Mouse (Mus musculus) ZHBTc4 (cell line): ENCODE measurements around the gene Uhrf1bp1l.
"Not testable (repeated sequence)": the region's sequence is repeated elsewhere in the genome, so short reads cannot be mapped to it uniquely, and the experiment has no call there.

Source experiments
- DNase-seq: peaks from one replicate; pipeline ENCODE4 v3.0.0-alpha.2; 2011; ENCODE audit warnings: low read depth, low spot score

The Uhrf1bp1l gene

DNA sequence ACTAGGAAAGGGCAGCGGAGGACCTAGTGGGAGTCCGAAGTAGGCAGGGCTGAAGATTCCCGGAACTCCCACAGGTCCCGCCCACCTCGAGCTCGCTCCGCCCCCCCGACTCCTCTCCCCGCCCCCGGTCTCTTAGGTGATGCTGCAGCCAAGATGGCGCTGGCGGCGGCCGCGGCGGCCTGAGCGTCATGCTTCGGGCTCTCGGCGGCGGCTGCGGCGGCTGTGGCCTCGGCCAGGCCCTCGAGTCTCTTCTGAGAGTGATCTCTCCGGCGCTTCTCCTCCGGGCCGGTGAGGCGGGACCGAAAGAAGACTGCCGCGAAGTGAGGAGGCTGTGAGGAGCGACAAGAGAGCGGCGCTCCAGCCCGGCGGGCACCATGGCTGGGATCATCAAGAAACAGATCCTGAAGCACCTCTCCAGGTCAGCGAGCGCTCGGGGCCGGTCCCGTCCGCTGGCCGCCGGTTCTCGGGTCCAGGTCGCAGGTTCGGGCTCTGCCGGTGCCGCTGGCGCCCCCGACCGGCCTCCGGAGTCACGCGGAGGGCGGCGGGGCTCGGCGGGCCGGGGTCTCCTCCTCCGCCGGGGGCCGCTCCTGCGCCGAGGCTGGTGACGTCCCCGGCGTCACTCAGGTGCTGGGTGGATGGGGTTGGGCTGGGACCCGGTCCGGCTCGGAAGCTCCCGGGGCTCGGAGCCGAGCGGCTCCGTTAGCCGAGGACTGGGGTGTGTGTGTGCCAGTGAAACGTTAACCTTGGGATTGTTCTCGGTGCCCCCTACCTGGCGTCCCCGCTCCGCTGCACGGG, at the start of gene Uhrf1bp1l:
TSS of gene Uhrf1bp1l (plus strand) at position 121 of the 795 bp plus-strand sequence.
- peak; percentile 96 for DNase-seq

GRCm38 (mm10) chr10:89695194-89695911, 49.4 kb upstream of the Uhrf1bp1l start:
- DNase-seq, result no peak

DNA sequence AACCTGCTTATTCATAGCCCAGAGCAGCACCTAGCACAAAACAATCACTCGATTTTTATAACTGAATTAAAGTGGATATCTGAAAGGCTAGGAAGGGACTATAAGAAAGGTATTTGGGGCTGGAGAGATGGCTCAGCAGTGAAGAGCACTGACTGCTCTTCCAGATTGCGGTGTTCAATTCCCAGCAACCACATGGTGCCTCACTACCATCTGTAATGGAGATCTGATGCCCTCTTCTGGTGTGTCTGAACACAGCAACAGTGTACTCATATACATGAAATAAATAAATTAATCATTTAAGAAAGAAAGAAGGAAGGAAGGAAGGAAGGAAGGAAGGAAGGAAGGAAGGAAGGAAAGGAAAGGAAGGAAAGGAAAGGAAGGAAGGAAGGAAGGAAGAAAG, 48.5 kb upstream of the Uhrf1bp1l start:
- not testable (repeated sequence) for DNase-seq

- no peak for DNase-seq
Measured at GRCm38 (mm10) chr10:89697956-89698355, 46.8 kb upstream of the Uhrf1bp1l start.

DNA sequence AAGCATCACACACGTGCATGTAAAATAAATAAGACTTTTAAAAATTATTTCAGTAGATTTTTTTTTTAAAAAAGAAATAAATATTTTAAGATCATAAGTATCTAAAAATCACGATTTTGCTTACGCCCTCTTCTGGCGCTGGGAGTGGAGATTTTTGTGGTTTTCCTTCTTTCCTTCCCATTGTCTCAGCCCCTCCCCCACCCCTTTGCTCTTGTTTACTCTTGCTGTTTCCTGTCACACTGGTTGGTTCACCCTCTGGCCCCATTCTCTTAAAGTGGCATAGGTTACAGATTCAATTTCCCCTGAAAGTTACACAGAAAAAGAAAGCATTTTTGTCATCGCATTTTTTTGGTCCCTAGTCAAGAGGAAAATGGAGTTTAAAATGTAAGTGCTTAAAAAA, 41.7 kb upstream of the Uhrf1bp1l start:
- no peak for DNase-seq

GRCm38 (mm10) chr10:89707397-89707796, 37.4 kb upstream of the Uhrf1bp1l start:
- no peak for DNase-seq

DNA sequence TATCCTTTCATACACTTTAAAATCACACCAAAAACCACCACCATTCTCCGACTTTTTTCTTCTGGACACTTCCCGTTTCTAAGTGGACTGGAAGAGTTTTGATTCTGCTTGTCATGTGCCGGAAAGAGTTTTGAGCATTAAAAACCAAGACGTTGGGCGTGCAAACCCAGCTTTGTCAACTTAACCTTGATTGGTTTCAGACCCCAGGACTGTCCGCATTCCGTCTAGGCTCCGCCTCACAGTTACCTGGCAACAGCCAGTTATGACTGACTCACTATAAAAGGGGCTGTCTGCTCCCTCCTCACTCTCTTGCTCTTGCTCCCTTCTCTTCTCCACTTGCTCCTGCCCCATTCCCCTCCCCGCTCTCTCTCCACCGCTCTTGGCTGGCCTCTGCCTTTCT, 36.1 kb upstream of the Uhrf1bp1l start:
- peak; percentile 51 for DNase-seq

- DNase-seq, result no peak
Measured at GRCm38 (mm10) chr10:89714910-89715309, 29.9 kb upstream of the Uhrf1bp1l start.

DNA sequence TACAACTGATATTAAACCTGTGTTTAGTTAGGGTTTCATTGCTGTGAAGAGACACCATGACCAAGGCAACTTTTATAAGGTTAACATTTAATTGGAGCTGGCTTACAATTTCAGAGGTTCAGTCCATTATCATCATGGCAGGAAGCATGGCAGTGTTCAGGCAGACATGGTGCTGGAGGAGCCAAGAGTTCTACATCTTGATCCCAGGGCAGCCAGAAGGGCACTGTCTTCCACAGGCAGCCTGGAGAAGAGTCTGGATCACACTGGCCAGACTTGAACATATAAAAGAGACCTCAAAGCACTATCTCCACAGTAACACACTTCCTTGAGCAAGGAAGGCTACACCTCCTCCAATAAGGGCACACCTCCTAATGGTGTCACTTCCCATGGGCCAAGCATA, 24.5 kb upstream of the Uhrf1bp1l start:
- no peak for DNase-seq

- no peak for DNase-seq
Measured at GRCm38 (mm10) chr10:89720796-89721195, 24.0 kb upstream of the Uhrf1bp1l start.

DNA sequence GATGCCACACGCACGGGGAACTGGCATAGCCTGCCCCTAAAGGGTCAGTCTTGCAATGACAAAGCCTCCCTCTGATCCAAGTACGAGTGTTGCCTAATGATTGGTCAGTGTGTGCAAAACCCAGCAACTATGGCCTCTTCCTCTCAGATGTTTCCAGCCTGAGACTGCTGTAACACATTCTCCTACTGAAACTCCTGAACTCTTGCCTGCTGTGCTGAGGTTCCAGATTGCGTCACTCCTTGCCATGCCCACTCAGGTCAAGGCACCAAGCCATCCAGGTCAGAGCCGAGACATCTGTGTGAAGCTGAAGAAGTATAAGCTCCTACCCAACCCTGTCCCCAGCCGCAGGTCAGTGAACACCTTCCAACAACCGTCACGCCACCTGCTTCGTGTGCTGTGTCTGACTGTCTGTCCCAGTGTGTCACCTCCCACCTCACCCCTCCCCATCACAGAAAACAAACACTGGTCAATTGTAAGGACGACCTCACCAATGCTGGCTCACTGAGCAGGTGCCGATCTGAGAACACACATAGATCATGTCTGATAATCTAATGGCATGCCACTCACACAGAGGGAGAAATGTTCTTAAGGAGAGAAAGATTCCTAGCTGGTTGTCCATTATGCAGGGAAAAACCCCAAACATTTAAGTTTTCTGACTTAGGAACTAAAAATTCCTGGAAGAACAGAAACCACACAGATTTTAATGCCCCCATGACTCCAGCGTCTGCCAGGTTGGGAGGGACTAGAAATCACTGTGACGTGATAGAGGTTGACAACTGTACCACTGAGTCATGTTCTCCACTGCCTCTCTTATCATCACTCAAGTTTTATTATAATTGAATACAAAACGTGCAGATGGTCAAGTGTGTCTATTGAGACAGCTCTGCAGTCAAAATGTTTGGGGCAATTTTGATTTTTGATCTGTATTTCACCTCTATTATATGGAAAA, 22.3 kb upstream of the Uhrf1bp1l start:
- no peak for DNase-seq

- no peak for DNase-seq
Measured at GRCm38 (mm10) chr10:89730386-89730785, 14.4 kb upstream of the Uhrf1bp1l start.

GRCm38 (mm10) chr10:89731341-89731740, 13.4 kb upstream of the Uhrf1bp1l start:
- peak; percentile 36 for DNase-seq

DNA sequence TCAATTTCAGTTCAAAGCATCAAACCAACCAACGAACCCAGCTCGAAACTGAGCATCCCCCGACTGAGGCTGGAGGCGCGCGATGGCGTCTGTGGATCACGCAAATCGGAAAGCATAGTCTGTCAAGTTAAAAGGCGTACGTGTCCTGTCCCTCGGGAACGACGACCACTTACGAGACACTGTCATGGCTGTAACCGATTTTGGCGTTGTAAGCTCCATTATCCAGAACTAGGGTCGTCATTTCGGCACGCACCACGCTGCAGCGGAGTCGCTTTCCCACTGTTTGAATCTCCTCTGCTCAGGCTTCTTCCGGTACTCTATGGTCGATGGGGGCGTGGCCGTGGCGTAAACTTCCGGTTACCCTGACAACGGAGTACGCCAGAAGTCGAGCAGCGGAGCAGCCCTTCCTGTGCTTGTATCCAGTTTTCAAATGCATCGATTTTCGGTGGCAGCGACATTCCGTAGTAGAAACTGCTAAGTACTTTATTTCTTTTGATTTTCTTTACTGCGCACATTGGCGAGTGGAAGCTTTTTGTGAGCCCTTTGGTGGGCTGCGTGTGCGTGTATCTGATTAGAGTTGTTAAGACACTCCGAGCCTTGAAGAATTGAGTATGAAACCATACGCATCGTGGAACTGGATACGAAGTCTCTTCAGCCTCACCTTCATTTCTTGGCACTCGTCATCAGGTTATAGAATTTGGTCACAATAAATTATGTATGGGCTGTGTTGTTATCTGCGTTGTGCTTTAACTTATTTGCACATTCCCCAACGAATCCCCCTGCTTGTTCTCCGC, 12.6 kb upstream of the Uhrf1bp1l start, which contains the start of gene Actr6:
TSS of gene Actr6 (minus strand) at position 295 of the 794 bp plus-strand sequence.
- DNase-seq, result peak; percentile 97

- no peak for DNase-seq
Measured at GRCm38 (mm10) chr10:89737092-89737491, 7.7 kb upstream of the Uhrf1bp1l start.

- DNase-seq, result no peak
Measured at GRCm38 (mm10) chr10:89737887-89738286, 6.9 kb upstream of the Uhrf1bp1l start.

GRCm38 (mm10) chr10:89738395-89738794, 6.4 kb upstream of the Uhrf1bp1l start:
- no peak for DNase-seq

DNA sequence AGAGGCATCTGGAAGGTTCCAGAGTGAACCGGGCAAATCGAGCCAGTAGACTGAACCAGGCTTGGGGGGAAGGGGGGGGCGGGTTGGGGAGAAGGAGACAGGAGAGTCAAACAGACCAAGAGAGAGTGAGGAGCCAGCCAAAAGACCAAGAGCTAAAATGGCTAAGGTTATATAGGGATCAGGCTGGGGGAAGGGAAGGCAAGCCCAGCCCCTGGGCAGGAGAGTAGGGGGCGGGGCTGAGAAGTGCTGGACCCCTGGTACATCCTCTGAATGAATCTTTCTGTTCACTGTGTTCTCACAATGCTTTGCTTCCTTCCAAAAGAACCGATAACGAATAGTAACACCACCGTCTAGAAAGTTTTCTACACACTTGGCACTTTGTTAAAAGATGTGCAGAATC, 5.1 kb upstream of the Uhrf1bp1l start:
- peak; percentile 59 for DNase-seq

- no peak for DNase-seq
Measured at GRCm38 (mm10) chr10:89740995-89741394, 3.8 kb upstream of the Uhrf1bp1l start.

DNA sequence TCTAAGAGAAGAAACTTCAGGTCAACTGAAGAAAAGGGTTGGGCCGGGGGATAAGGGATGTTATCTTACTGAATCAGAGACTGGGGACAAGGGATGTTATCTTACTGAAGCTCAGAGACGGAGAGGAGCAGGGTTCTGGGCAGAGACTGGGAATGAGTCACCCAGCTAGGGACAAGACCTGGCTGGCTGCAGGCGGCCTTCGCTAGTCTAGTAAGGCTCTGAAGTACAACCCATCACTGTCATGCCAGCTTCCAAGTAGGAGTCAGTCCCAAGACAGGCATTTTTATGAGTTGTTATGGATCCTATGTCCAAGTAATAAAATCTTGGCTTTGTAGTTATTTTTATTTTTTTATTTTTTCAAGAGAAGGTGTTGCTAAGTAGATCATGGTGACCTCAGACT, 1.5 kb upstream of the Uhrf1bp1l start:
- no peak for DNase-seq

- DNase-seq, result no peak
Measured at GRCm38 (mm10) chr10:89744341-89744740, 450 bp upstream of the Uhrf1bp1l start.
